Mouse (Mus musculus): ENCODE data around the gene Lsm11. TPM values are rescaled to one million over a fixed set of nuclear protein-coding genes. Genes with fewer than 3 reads are reported as not detected.

Gene Lsm11
- total and polyA plus RNA-seq, 3 experiments = 8.9 to 13.1 (median 11.0) TPM

GRCm38 (mm10) chr11:45968466-45968865 lies 23.7 kb upstream of the Lsm11 start:
- H3K36me3 ChIP-seq (replicated peaks in 1 of 2; ENCODE audit: control insufficient read depth in 1 of 2, insufficient read depth in 1 of 2, low read length in 1 of 2) = no peaks in the 10 kb centered on the region
- no peak for TF ChIP-seq GABPA (IDR thresholded peaks at IDR 0.05; ENCODE audit: insufficient replicate concordance, low read depth, low read length)
- no peak for TF ChIP-seq RCOR1 (conservative IDR thresholded peaks at IDR 0.05; ENCODE audit: low read depth, low read length)
- no peak for TF ChIP-seq ZC3H11A (IDR thresholded peaks at IDR 0.05; ENCODE audit: low read depth, low read length)
- peaks cover 0 to under 1% of the 10 kb centered on the region in 2 experiments; a peak in 2 of 4 replicates for H3K4me1 ChIP-seq (ENCODE audit: control insufficient read depth in 1 of 2, insufficient read depth in 2 of 2)
- DNase-seq (ENCODE audit: extremely low read depth) = no peak
- no peak overlapping the region for H3K4me3 ChIP-seq (replicated peaks in 1 of 3; ENCODE audit: low read depth in 2 of 3, low read length in 2 of 3, poor library complexity in 1 of 3)
- no peak overlapping the region for H3K9ac ChIP-seq (ENCODE audit: insufficient read depth, low read depth)
- H3K27ac ChIP-seq (ENCODE audit: insufficient read depth, low read depth) = no peak overlapping the region
- in situ Hi-C loops (cut with MboI; ENCODE audit: low pct_ligation_motif_present, low pct_unique_long_range_greater_than_20kb, low sequenced_read_pairs) = loop anchor here (25.0 kb wide), 1 partner anchor 169 kb away; no protein-coding TSS in a partner anchor
- no peaks in the 10 kb centered on the region for H3K79me2 ChIP-seq (replicated peaks; ENCODE audit: control insufficient read depth, extremely low read depth, insufficient read depth, poor library complexity, severe bottlenecking)
- dilution Hi-C loops (cut with MboI; ENCODE audit: extremely low pct_ligation_motif_present, extremely low pct_unique_long_range_greater_than_20kb, low sequenced_read_pairs) = no loop called here
- H3K4me2 ChIP-seq (ENCODE audit: insufficient read depth, low read depth, poor library complexity, severe bottlenecking) = no peak overlapping the region
- no peaks in the 10 kb centered on the region for H3K27me3 ChIP-seq (replicated peaks)
- no peaks in the 10 kb centered on the region for H3K9me3 ChIP-seq (replicated peaks; ENCODE audit: low read length)

- H3K4me1 ChIP-seq (ENCODE audit: control insufficient read depth in 1 of 2, insufficient read depth in 2 of 2) = no peaks in the 10 kb centered on the region
- H3K9me3 ChIP-seq (replicated peaks; ENCODE audit: low read length) = no peaks in the 10 kb centered on the region
- no peak overlapping the region for H3K4me2 ChIP-seq (ENCODE audit: insufficient read depth, low read depth, poor library complexity, severe bottlenecking)
- in situ Hi-C loops (cut with MboI; ENCODE audit: low pct_ligation_motif_present, low pct_unique_long_range_greater_than_20kb, low sequenced_read_pairs) = loop anchor here (25.0 kb wide), 1 partner anchor 170 kb away; no protein-coding TSS in a partner anchor
- no peaks in the 10 kb centered on the region for H3K36me3 ChIP-seq (replicated peaks in 1 of 2; ENCODE audit: control insufficient read depth in 1 of 2, insufficient read depth in 1 of 2, low read length in 1 of 2)
- no peaks in the 10 kb centered on the region for H3K79me2 ChIP-seq (replicated peaks; ENCODE audit: control insufficient read depth, extremely low read depth, insufficient read depth, poor library complexity, severe bottlenecking)
- H3K9ac ChIP-seq (ENCODE audit: insufficient read depth, low read depth) = no peak overlapping the region
- H3K27me3 ChIP-seq (replicated peaks) = no peaks in the 10 kb centered on the region
- no peak overlapping the region for H3K4me3 ChIP-seq (replicated peaks in 1 of 3; ENCODE audit: low read depth in 2 of 3, low read length in 2 of 3, poor library complexity in 1 of 3)
- H3K27ac ChIP-seq (ENCODE audit: insufficient read depth, low read depth) = no peak overlapping the region
- TF ChIP-seq JUN (IDR thresholded peaks at IDR 0.05; ENCODE audit: insufficient read depth, low read depth, low read length) = no peak
- no peak for TF ChIP-seq SMC3 (IDR thresholded peaks at IDR 0.05; ENCODE audit: low read depth, low read length)
- TF ChIP-seq CHD1 (IDR thresholded peaks at IDR 0.05; ENCODE audit: low read depth, low read length) = no peak
- no peak for TF ChIP-seq GABPA (IDR thresholded peaks at IDR 0.05; ENCODE audit: insufficient replicate concordance, low read depth, low read length)
- no peak for TF ChIP-seq NELFE (IDR thresholded peaks at IDR 0.05; ENCODE audit: low read depth, low read length)
- TF ChIP-seq POLR2A (IDR thresholded peaks at IDR 0.05; ENCODE audit: low read depth, low read length) = no peak
- TF ChIP-seq TBP (conservative IDR thresholded peaks at IDR 0.05; ENCODE audit: low read depth, low read length) = no peak
- DNase-seq (ENCODE audit: extremely low read depth) = peak; percentile 17
- dilution Hi-C loops (cut with MboI; ENCODE audit: extremely low pct_ligation_motif_present, extremely low pct_unique_long_range_greater_than_20kb, low sequenced_read_pairs) = no loop called here
These were observed 22.2 kb upstream of the Lsm11 start for GRCm38 (mm10) chr11:45966896-45967295.

DNA sequence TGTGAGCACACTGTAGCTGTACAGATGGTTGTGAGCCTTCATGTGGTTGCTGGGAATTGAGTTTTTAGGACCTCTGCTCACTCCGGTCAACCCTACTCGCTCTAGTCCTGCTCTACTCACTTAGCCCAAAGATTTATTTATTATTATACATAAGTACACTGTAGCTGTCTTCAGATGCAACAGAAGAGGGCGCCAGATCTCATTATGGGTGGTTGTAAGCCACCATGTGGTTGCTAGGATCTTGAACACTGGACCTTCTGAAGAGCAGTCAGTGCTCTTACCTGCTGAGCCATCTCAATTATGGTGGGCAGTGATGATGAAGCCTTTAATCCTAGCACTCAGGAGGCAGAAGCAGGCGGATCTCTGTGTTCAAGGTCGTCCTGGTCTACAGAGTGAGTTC lies 15.3 kb upstream of the Lsm11 start:
- no peak overlapping the region for H3K4me2 ChIP-seq (ENCODE audit: insufficient read depth, low read depth, poor library complexity, severe bottlenecking)
- H3K4me1 ChIP-seq (ENCODE audit: control insufficient read depth in 1 of 2, insufficient read depth in 2 of 2) = peaks cover 4 to 9% of the 10 kb centered on the region in 2 experiments; a peak in 3 of 4 replicates
- no peak overlapping the region for H3K4me3 ChIP-seq (replicated peaks in 1 of 3; ENCODE audit: low read depth in 2 of 3, low read length in 2 of 3, poor library complexity in 1 of 3)
- dilution Hi-C loops (cut with MboI; ENCODE audit: extremely low pct_ligation_motif_present, extremely low pct_unique_long_range_greater_than_20kb, low sequenced_read_pairs) (no loop called here), in situ Hi-C loops (cut with MboI; ENCODE audit: low pct_ligation_motif_present, low pct_unique_long_range_greater_than_20kb, low sequenced_read_pairs) (loop anchor here (25.0 kb wide), 1 partner anchor 177 kb away; no protein-coding TSS in a partner anchor)
- no peaks in the 10 kb centered on the region for H3K27me3 ChIP-seq (replicated peaks)
- H3K36me3 ChIP-seq (replicated peaks in 1 of 2; ENCODE audit: control insufficient read depth in 1 of 2, insufficient read depth in 1 of 2, low read length in 1 of 2) = no peaks in the 10 kb centered on the region
- H3K9me3 ChIP-seq (replicated peaks; ENCODE audit: low read length) = no peaks in the 10 kb centered on the region
- TF ChIP-seq NELFE (IDR thresholded peaks at IDR 0.05; ENCODE audit: low read depth, low read length) (no peak), EP300 (IDR thresholded peaks at IDR 0.05; ENCODE audit: low read length) (no peak), MAX (IDR thresholded peaks at IDR 0.05; ENCODE audit: low read length) (no peak), TCF12 (IDR thresholded peaks at IDR 0.05; ENCODE audit: low read depth, low read length) (no peak), MEF2A (IDR thresholded peaks at IDR 0.05; ENCODE audit: borderline replicate concordance, low read depth, low read length) (no peak), CHD1 (IDR thresholded peaks at IDR 0.05; ENCODE audit: low read depth, low read length) (no peak), E2F4 (IDR thresholded peaks at IDR 0.05; ENCODE audit: insufficient replicate concordance, low read depth, low read length) (no peak), USF2 (conservative IDR thresholded peaks at IDR 0.05; ENCODE audit: low read depth, low read length) (no peak), TBP (conservative IDR thresholded peaks at IDR 0.05; ENCODE audit: low read depth, low read length) (no peak), UBTF (IDR thresholded peaks at IDR 0.05; ENCODE audit: low read depth, low read length) (no peak), CTCF (conservative IDR thresholded peaks at IDR 0.05 in 1 of 2, IDR thresholded peaks at IDR 0.05 in 1 of 2; ENCODE audit: low read depth in 2 of 2, low read length in 2 of 2) (peak in 1 of 2 experiments; percentile 61; a peak in 3 of 4 replicates), SMC3 (IDR thresholded peaks at IDR 0.05; ENCODE audit: low read depth, low read length) (peak; percentile 14; the same call in 1 of the 2 replicates), RAD21 (IDR thresholded peaks at IDR 0.05; ENCODE audit: low read depth, low read length) (no peak; the same call in 1 of the 2 replicates)
- H3K27ac ChIP-seq (ENCODE audit: insufficient read depth, low read depth) = no peak overlapping the region
- no peaks in the 10 kb centered on the region for H3K79me2 ChIP-seq (replicated peaks; ENCODE audit: control insufficient read depth, extremely low read depth, insufficient read depth, poor library complexity, severe bottlenecking)
- DNase-seq (ENCODE audit: extremely low read depth) = peak; percentile 56
- H3K9ac ChIP-seq (ENCODE audit: insufficient read depth, low read depth) = no peak overlapping the region

Data from CH12.LX (cell line).